Mouse (Mus musculus) heart, embryonic 10.5 days (tissue): ENCODE data around the gene Tnip1. TPM values are rescaled to one million over a fixed set of nuclear protein-coding genes. Genes with fewer than 3 reads are reported as not detected.
A peak's percentile ranks its signal among the peaks of the same experiment; 100 is the strongest.

Experiments
- DNase-seq: peaks from one replicate; pipeline ENCODE4 v3.0.0-alpha.2; 2017; ENCODE audit warnings: low spot score
- H3K27ac ChIP-seq: fragments of 300-500 bp; sonication (generic); 2 replicates; pipeline ENCODE4 v1.5.1; 2016; ENCODE audit warnings: mild to moderate bottlenecking
- H3K27me3 ChIP-seq: fragments of 300-500 bp; sonication (generic); 2 replicates; pipeline ENCODE4 v1.6.1; 2016; ENCODE audit warnings: mild to moderate bottlenecking; ENCODE audit not compliant: poor library complexity, insufficient read depth, severe bottlenecking
- H3K36me3 ChIP-seq: fragments of 300-500 bp; sonication (generic); 2 replicates; pipeline ENCODE4 v1.6.1; 2016; ENCODE audit warnings: mild to moderate bottlenecking, moderate library complexity
- H3K4me1 ChIP-seq: fragments of 300-500 bp; sonication (generic); 2 replicates; pipeline ENCODE4 v1.6.1; 2016; ENCODE audit warnings: mild to moderate bottlenecking
- H3K4me3 ChIP-seq: fragments of 300-500 bp; sonication (generic); 2 replicates; pipeline ENCODE4 v1.5.1; 2016; ENCODE audit warnings: mild to moderate bottlenecking, moderate library complexity
- H3K9me3 ChIP-seq: fragments of 300-500 bp; sonication (generic); 2 replicates; pipeline ENCODE4 v1.6.1; 2016; ENCODE audit warnings: mild to moderate bottlenecking, moderate library complexity
- WGBS: fragments of 180-500 bp; shearing (Covaris S2); methylation state at CpG from one replicate; pipeline ENCODE4 v1.1.7; 2016; 5-methylcytosine and 5-hydroxymethylcytosine counted together
- polyA plus RNA-seq: library from polyadenylated mRNA; unstranded; fragments of >200 nt; fragmentation: Nextera tagmentation; extraction: Ambion mirVana; gene quantifications from 2 replicates; pipeline ENCODE4 v1.2.1, GENCODE M21; 2016

Tnip1 gene
- polyA plus RNA-seq, 1 experiment from 2014 or later, result 22.7 TPM

GRCm38 (mm10) chr11:54927346-54928140 lies 35.2 kb downstream of the Tnip1 start:
- no peak for DNase-seq
- no peaks in the 10 kb centered on the region for H3K9me3 ChIP-seq
- no peaks in the 10 kb centered on the region for H3K27me3 ChIP-seq
- H3K27ac ChIP-seq, result peak overlapping the region; percentile 66; the same call in 1 of the 2 replicates
- peaks cover 86% of the 10 kb centered on the region for H3K36me3 ChIP-seq
- H3K4me1 ChIP-seq, result peaks cover 35% of the 10 kb centered on the region
- no peak overlapping the region for H3K4me3 ChIP-seq
- 64% methylated on average over 14 of the region's 14 CpGs for WGBS

DNA sequence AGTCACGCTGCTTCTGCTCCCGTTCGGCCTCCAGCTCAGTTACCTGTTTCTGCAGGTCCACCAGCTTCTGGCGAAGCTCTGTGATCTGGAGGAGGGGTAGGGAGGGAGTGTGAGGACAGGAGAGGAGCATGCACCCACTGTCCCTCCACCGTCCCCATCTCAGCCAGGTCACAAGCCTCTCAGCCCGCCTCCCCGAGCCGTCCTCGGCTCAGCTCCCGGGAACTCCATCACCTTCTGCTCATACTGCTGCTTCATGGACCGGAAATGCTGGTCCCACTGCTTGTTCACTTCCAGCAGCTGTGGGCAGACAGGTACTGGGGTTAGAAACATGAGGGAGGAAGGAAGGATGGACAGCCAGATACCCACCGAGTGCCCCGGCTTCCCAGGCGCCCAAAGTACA lies 38.6 kb downstream of the Tnip1 start:
- no peak for DNase-seq
- Histone ChIP-seq H3K27ac (peak overlapping the region; percentile 42; the same call in 1 of the 2 replicates), H3K4me3 (no peak overlapping the region), H3K4me1 (peaks cover 49% of the 10 kb centered on the region), H3K36me3 (peaks cover 78% of the 10 kb centered on the region), H3K9me3 (no peaks in the 10 kb centered on the region), H3K27me3 (no peaks in the 10 kb centered on the region)
- WGBS, result 79% methylated on average over 14 of the region's 14 CpGs

GRCm38 (mm10) chr11:54922488-54922887 lies 40.2 kb downstream of the Tnip1 start:
- Histone ChIP-seq H3K4me1 (peaks cover 43% of the 10 kb centered on the region), H3K27ac (peak overlapping the region; percentile 52; the same call in 1 of the 2 replicates), H3K27me3 (no peaks in the 10 kb centered on the region), H3K9me3 (no peaks in the 10 kb centered on the region), H3K4me3 (no peak overlapping the region), H3K36me3 (peaks cover 78% of the 10 kb centered on the region)
- 81% methylated on average over 3 of the region's 3 CpGs for WGBS
- no peak for DNase-seq

DNA sequence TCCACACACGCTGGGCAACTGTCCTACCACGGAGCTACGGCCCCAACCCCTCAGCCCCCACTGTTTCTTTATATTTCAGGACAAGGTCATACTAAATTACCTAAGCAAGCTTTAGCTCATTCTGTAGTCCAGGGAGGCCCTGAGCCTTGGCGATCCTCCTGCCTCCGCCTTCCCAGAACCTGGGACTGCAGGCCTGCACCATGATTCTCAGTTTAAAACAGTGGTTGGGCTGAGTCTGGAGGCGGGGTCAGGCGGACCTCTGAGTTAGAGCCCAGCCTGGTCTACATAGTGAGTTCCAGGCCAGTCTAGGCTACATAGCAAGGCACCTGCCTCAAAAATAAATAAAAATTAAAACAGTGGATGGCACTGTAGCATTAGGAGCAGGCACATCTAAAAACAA lies 40.9 kb downstream of the Tnip1 start:
- WGBS, result 40% methylated on average over 7 of the region's 7 CpGs
- peaks cover 79% of the 10 kb centered on the region for H3K36me3 ChIP-seq
- DNase-seq, result no peak
- no peaks in the 10 kb centered on the region for H3K9me3 ChIP-seq
- no peaks in the 10 kb centered on the region for H3K27me3 ChIP-seq
- H3K4me1 ChIP-seq, result peaks cover 36% of the 10 kb centered on the region
- peak overlapping the region; percentile 81 for H3K27ac ChIP-seq
- no peak overlapping the region for H3K4me3 ChIP-seq

- H3K36me3 ChIP-seq, result peaks cover 79% of the 10 kb centered on the region
- WGBS, result 71% methylated on average over 6 of the region's 6 CpGs
Observed at GRCm38 (mm10) chr11:54920973-54921580, 41.6 kb downstream of the Tnip1 start.

DNA sequence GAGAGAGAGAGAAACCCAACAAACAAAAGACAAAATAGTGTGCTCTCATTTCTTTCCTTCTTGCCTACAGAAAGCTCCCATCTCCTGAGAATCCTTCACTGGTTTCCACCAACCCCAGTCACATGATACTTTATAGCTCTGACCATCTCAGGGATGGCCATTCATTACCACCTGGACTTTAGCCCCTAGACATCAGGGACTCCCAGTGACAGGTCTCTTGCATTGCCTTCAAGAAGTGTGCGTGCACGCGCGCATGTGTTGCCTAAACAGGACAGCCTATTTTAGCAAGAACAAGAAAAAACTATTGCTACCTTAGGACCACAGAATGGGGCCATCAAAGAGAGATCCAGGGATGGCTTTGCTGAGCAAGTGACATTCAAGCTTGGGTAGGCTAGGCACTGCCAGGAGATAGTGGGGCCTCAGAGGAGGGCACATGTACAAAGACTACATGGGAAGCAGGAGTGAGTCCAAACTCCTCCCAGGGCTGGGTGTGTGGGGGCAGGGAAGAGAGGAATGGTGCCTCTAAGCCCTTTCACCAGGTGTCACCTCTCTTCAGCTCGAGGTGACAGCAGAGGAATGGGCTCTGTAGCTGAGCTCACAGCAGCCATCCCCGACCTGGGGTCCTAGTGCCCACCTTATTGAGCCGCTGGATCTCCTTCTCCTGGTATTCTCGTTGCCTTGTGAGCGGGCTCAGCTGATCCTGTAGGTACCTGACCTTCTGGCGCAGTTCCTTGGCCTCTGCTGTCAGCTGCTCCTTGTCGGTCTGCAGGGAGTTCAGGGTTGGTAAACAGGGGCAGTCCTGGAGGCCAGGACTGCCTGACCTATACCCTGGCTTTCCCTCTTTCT lies 42.4 kb downstream of the Tnip1 start:
- Histone ChIP-seq H3K4me1 (peaks cover 32% of the 10 kb centered on the region), H3K27ac (peak overlapping the region; percentile 81), H3K4me3 (no peak overlapping the region), H3K27me3 (no peaks in the 10 kb centered on the region), H3K36me3 (peaks cover 80% of the 10 kb centered on the region), H3K9me3 (no peaks in the 10 kb centered on the region)
- DNase-seq, result no peak
- 66% methylated on average over 11 of the region's 11 CpGs for WGBS

More at GRCm38 (mm10) chr11:54920973-54921580, 41.6 kb downstream of the Tnip1 start:
- no peak for DNase-seq
- Histone ChIP-seq H3K4me1 (peaks cover 32% of the 10 kb centered on the region), H3K4me3 (no peak overlapping the region), H3K27me3 (no peaks in the 10 kb centered on the region), H3K27ac (peak overlapping the region; percentile 81), H3K9me3 (no peaks in the 10 kb centered on the region)

DNA sequence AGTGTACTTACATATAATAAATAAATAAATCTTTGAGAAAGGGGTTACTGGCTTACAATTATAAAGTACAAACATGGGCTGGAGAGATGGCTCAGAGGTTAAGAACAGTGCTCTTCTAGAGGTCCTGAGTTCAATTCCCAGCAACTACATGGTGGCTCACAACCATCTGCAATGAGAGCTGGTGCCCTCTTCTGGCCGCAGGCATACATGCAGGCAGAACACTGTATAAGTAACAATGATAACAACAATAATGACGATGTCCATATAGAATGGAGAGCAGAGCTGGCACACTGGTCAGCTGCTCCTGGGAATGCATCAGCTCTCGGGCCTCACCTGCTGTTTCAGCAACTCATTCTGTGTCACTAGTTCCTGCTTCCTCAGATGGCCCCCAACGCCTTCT lies 44.4 kb downstream of the Tnip1 start:
- 88% methylated on average over 4 of the region's 4 CpGs for WGBS
- Histone ChIP-seq H3K4me3 (no peak overlapping the region), H3K27me3 (no peaks in the 10 kb centered on the region), H3K36me3 (peaks cover 83% of the 10 kb centered on the region), H3K27ac (no peak overlapping the region), H3K9me3 (no peaks in the 10 kb centered on the region), H3K4me1 (peaks cover 25% of the 10 kb centered on the region)
- DNase-seq, result no peak

DNA sequence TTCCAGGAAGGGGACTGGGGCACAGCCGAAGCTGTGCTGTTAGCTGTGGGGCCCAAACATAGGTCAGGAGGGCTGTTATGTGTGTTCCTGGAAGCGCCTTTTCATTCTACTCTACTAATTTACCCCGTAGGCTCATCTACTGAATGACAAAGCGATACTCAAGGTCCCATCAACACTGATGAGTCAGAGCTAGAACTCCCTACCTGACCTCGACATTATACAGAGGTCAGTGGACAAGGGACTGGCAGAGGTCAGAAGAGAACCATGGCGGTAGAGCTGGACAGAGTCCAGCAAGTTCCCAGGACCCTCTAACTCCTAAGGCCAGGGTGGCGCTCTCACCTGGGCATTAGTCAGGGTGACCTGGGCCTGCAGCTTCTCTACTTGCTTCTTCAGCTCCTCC lies 45.3 kb downstream of the Tnip1 start:
- peaks cover 82% of the 10 kb centered on the region for H3K36me3 ChIP-seq
- 92% methylated on average over 7 of the region's 7 CpGs for WGBS

GRCm38 (mm10) chr11:54913841-54914240 lies 48.9 kb downstream of the Tnip1 start:
- no peaks in the 10 kb centered on the region for H3K27me3 ChIP-seq
- WGBS, result 93% methylated on average over 5 of the region's 5 CpGs
- H3K9me3 ChIP-seq, result no peaks in the 10 kb centered on the region
- peaks cover 96% of the 10 kb centered on the region for H3K36me3 ChIP-seq
- H3K4me1 ChIP-seq, result peaks cover 5% of the 10 kb centered on the region; the same call in 1 of the 2 replicates
- H3K27ac ChIP-seq, result no peak overlapping the region
- no peak for DNase-seq
- no peak overlapping the region for H3K4me3 ChIP-seq

More for the DNA sequence above, 45.3 kb downstream of the Tnip1 start:
- no peak for DNase-seq
- no peak overlapping the region for H3K4me3 ChIP-seq
- H3K27me3 ChIP-seq, result no peaks in the 10 kb centered on the region
- no peaks in the 10 kb centered on the region for H3K9me3 ChIP-seq
- no peak overlapping the region for H3K27ac ChIP-seq
- H3K4me1 ChIP-seq, result peaks cover 20% of the 10 kb centered on the region

DNA sequence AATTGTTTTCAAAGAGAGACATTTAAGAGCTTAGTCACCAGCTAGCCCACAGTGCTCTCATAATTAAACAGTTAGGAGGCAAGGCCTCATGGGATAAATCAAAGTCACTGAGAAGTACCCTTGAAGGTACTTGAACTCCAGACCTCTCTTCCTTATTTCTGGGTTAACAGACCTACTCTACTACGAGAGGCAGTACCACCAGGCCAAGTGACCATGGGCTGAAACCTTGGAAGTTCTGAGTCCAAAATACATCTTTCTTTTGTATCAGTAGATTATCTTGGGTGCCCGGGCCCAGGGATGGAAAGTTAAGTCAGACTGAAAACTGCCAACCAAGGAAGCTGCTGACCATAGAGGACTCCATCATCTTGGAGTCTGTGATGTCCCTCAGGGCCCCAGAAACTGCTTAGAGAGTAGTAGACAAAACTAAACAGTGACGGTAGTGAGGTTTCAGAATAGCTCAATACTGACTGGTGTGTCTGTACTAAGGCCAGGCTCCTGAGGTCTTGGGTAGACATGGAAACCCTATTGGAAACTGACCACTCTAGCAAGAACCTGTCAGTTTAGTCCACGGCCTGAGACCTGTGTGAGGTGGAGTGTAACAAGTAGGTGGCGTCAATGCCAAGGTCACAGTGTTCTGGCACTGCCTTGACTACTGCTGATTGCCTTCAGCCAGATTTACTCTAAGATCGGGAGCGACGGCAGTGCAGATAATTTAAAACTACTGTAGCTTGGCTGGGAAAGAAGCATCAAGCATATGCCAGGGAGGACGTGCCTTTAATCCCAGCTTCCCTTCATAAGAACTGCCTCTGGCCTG lies 50.0 kb downstream of the Tnip1 start:
- Histone ChIP-seq H3K27ac (no peak overlapping the region), H3K4me3 (no peak overlapping the region), H3K36me3 (peaks cover 96% of the 10 kb centered on the region), H3K27me3 (no peaks in the 10 kb centered on the region), H3K4me1 (peaks cover 12% of the 10 kb centered on the region; the same call in 1 of the 2 replicates), H3K9me3 (no peaks in the 10 kb centered on the region)
- DNase-seq, result no peak
- 75% methylated on average over 9 of the region's 9 CpGs for WGBS

DNA sequence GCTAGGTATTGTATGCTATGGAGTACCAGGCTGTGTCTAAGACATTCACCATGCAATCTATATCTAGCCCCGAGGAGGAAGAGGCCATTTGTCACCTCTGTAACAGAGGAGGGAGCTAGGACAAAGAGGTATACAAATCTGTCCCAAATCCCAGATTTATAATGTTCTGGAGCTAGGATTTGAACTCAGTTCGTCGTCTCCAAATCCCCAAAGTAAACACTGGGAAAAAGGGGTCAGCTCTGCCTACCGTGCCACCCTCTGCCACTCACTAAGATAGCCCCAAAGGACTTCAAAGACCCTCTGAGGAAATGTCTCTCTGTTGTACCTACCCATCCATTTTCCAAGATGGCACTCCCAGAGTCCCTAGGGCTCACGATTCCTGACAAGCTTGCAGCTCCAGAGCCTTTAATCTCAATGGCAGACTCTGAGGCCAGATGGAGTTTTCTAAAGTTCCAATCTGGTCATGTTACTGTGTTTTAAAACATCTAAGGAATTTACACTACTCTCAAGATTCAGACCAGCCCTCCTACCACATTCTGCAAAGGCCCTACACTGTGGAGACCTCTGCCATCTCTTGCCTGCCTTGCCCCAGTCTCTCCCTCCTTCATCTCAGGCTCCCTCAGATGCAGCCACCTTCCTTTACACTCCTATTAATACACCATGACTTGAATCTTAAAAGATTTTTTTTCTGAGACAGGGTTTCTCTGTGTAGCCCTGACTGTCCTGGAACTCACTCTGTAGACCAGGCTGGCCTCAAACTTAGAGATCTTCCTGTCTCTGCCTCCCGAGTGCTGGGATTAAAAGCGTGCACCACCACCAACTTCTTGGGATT lies 50.8 kb downstream of the Tnip1 start:
- H3K9me3 ChIP-seq, result no peaks in the 10 kb centered on the region
- H3K27ac ChIP-seq, result no peak overlapping the region
- DNase-seq, result no peak
- no peaks in the 10 kb centered on the region for H3K27me3 ChIP-seq
- WGBS, result 87% methylated on average over 7 of the region's 7 CpGs
- no peak overlapping the region for H3K4me3 ChIP-seq
- peaks cover 12% of the 10 kb centered on the region for H3K4me1 ChIP-seq
- H3K36me3 ChIP-seq, result peaks cover 96% of the 10 kb centered on the region
